Mouse (Mus musculus) CD4-positive, CD25-positive, alpha-beta regulatory T cell, adult 2 months (primary cell): ENCODE data around the gene Zfp692.
"Not testable (repeated sequence)": the region's sequence is repeated elsewhere in the genome, so short reads cannot be mapped to it uniquely, and the experiment has no call there.

ENCODE experiments used
- DNase-seq: peaks from one replicate; pipeline ENCODE4 v3.0.0-alpha.2; 2012; ENCODE audit warnings: low read depth, low spot score

The Zfp692 gene

GRCm38 (mm10) chr11:58306860-58307308 lies at the start of gene Zfp692:
Gene Zfp692, plus strand, starts transcription at chr11:58307069.
- peak; percentile 94 for DNase-seq

- DNase-seq: no peak
These were observed 49.1 kb upstream of the Zfp692 start for GRCm38 (mm10) chr11:58257816-58258215.

- DNase-seq: no peak
These were observed 46.7 kb upstream of the Zfp692 start for GRCm38 (mm10) chr11:58260156-58260555.

- no peak for DNase-seq
These were observed 45.0 kb upstream of the Zfp692 start for GRCm38 (mm10) chr11:58261826-58262225.

GRCm38 (mm10) chr11:58262336-58262735 lies 44.5 kb upstream of the Zfp692 start:
- DNase-seq: no peak

- DNase-seq: no peak
These were observed 43.4 kb upstream of the Zfp692 start for GRCm38 (mm10) chr11:58263516-58263915.

GRCm38 (mm10) chr11:58264546-58264945 lies 42.3 kb upstream of the Zfp692 start:
- DNase-seq: no peak

GRCm38 (mm10) chr11:58268285-58268684 lies 38.6 kb upstream of the Zfp692 start:
- no peak for DNase-seq

- no peak for DNase-seq
These were observed 32.3 kb upstream of the Zfp692 start, which contains the start of gene 4930438A08Rik for GRCm38 (mm10) chr11:58274572-58274971. Gene 4930438A08Rik, plus strand, starts transcription at chr11:58274799.

GRCm38 (mm10) chr11:58275756-58276155 lies 31.1 kb upstream of the Zfp692 start:
- DNase-seq: no peak

- no peak for DNase-seq
These were observed 24.8 kb upstream of the Zfp692 start for GRCm38 (mm10) chr11:58281970-58282496.

GRCm38 (mm10) chr11:58282518-58282917 lies 24.4 kb upstream of the Zfp692 start:
- DNase-seq: no peak

- peak; percentile 19 for DNase-seq
These were observed 16.7 kb upstream of the Zfp692 start for GRCm38 (mm10) chr11:58289992-58290682.

GRCm38 (mm10) chr11:58290812-58291211 lies 16.1 kb upstream of the Zfp692 start:
- no peak for DNase-seq

- no peak for DNase-seq
These were observed 14.1 kb upstream of the Zfp692 start for GRCm38 (mm10) chr11:58292791-58293190.

- DNase-seq: no peak
These were observed 9.5 kb upstream of the Zfp692 start for GRCm38 (mm10) chr11:58297396-58297795.

- peak; percentile 84 for DNase-seq
These were observed 5.8 kb upstream of the Zfp692 start for GRCm38 (mm10) chr11:58301057-58301456.

- peak; percentile 96 for DNase-seq
These were observed 4.8 kb upstream of the Zfp692 start for GRCm38 (mm10) chr11:58301837-58302754.

GRCm38 (mm10) chr11:58302774-58303445 lies 4.0 kb upstream of the Zfp692 start:
- no peak for DNase-seq

- DNase-seq: peak; percentile 18
These were observed 3.3 kb upstream of the Zfp692 start for GRCm38 (mm10) chr11:58303594-58303993.

GRCm38 (mm10) chr11:58305299-58305698 lies 1.6 kb upstream of the Zfp692 start:
- not testable (repeated sequence) for DNase-seq
